Mouse (Mus musculus) hindbrain, embryonic 15.5 days (tissue): Measurements from ENCODE around the gene Npas2. TPM values are rescaled to one million over a fixed set of nuclear protein-coding genes. Genes with fewer than 3 reads are reported as not detected.

Experiments
- ATAC-seq: fragments of 200-750 bp; cut with Nextera tagmentation; 2 replicates; pipeline ENCODE4 v1.8.0; 2017; ENCODE audit warnings: low read depth, moderate number of reproducible peaks, moderate TSS enrichment; ENCODE audit not compliant: low FRiP score
- H3K27ac ChIP-seq: fragments of 300-500 bp; sonication (generic); replicated peaks from 2 replicates; pipeline ENCODE4 v1.5.1; 2015; ENCODE audit warnings: mild to moderate bottlenecking, inconsistent platforms
- H3K27me3 ChIP-seq: fragments of 300-500 bp; sonication (generic); 2 replicates; pipeline ENCODE4 v1.6.1; 2015; ENCODE audit warnings: control low read depth, inconsistent platforms
- H3K36me3 ChIP-seq: fragments of 300-500 bp; sonication (generic); 2 replicates; pipeline ENCODE4 v1.6.1; 2015; ENCODE audit warnings: control low read depth, inconsistent platforms
- H3K4me1 ChIP-seq: fragments of 300-500 bp; sonication (generic); replicated peaks from 2 replicates; pipeline ENCODE4 v1.6.1; 2015; ENCODE audit warnings: control low read depth, inconsistent platforms
- H3K4me2 ChIP-seq: fragments of 300-500 bp; sonication (generic); 2 replicates; pipeline ENCODE4 v1.6.1; 2015; ENCODE audit warnings: moderate library complexity, mild to moderate bottlenecking, inconsistent platforms
- H3K4me3 ChIP-seq: fragments of 300-500 bp; sonication (generic); 2 replicates; pipeline ENCODE4 v1.5.1; 2015; ENCODE audit warnings: mild to moderate bottlenecking, inconsistent platforms
- H3K9ac ChIP-seq: fragments of 300-500 bp; sonication (generic); 2 replicates; pipeline ENCODE4 v1.6.1; 2015; ENCODE audit warnings: inconsistent platforms
- H3K9me3 ChIP-seq: fragments of 300-500 bp; sonication (generic); 2 replicates; pipeline ENCODE4 v1.6.1; 2016; ENCODE audit warnings: control low read depth, inconsistent platforms
- WGBS: fragments of 180-500 bp; shearing (Covaris S2); methylation state at CpG from one replicate; pipeline ENCODE4 v1.1.7; 2015; 5-methylcytosine and 5-hydroxymethylcytosine counted together
- polyA plus RNA-seq: library from polyadenylated mRNA; unstranded; fragments of >200 nt; fragmentation: Nextera tagmentation; extraction: Ambion mirVana; gene quantifications from 2 replicates; pipeline ENCODE4 v1.2.1, GENCODE M21; 2015

Npas2 gene
- polyA plus RNA-seq, 1 experiment from 2014 or later, result 1.2 TPM

GRCm38 (mm10) chr1:39192460-39192996 lies 1.0 kb upstream of the Npas2 start:
- Histone ChIP-seq H3K27ac (0 out of 2 replicates have a peak overlapping the region, but pooled peaks have one; percentile 45), H3K9ac (peak overlapping the region; percentile 71; the same call in 1 of the 2 replicates), H3K27me3 (peaks cover 33% of the 10 kb centered on the region), H3K4me2 (peak overlapping the region; percentile 100), H3K4me1 (peaks cover 31% of the 10 kb centered on the region), H3K4me3 (peak overlapping the region; percentile 81), H3K36me3 (no peaks in the 10 kb centered on the region), H3K9me3 (no peaks in the 10 kb centered on the region)
- WGBS, result 1% methylated on average over 28 of the region's 28 CpGs
- ATAC-seq, result peak; percentile 16; the same call in 1 of the 2 replicates

DNA sequence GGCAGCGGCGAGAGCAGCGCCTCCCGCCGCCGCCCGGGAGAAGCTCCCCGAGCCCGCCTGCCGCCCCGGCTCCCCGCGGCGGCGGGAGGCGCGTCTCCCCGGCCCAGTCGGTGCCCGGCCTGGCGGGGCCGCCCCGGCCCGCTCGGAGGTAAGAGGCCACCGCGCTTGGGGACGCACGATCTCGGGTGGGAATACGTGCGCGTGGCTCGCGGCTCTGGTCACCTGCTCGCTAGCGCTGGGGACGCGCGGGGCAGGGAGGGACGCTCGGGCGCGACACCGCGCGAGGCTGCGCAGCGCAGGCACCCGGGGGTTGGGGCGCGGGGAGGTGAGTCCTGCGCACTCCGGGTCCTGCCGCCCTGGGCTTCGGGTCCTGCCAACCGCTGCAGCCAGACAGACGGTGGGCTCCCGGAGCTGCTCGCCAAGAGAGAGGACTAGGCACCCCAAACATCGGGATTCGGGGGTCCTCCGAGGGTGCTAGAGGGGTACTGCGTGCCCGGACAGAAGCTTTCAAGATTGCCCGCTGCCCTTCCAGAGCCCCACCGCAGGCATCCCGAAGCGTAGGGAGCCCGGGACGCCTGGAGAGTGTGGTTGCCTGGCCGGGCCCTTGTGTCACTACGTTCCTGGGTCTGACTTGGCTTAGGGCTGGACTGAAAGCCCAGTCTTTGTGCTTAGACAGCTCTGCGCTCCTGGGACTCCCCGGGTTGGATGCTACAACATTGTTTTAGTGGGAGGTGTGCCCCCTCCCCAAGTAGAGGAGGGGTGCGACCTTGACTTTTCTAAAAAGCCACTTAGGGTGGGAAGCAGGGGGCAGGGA lies 538 bp downstream of the Npas2 start:
- peak overlapping the region; percentile 71 for H3K9ac ChIP-seq
- peak overlapping the region; percentile 100 for H3K4me2 ChIP-seq
- 0 out of 2 replicates have a peak overlapping the region, but pooled peaks have one; percentile 34 for H3K27ac ChIP-seq
- H3K36me3 ChIP-seq, result no peaks in the 10 kb centered on the region
- H3K27me3 ChIP-seq, result peaks cover 33% of the 10 kb centered on the region
- peak; percentile 72 for ATAC-seq
- no peaks in the 10 kb centered on the region for H3K9me3 ChIP-seq
- under 1% methylated on average over 66 of the region's 76 CpGs for WGBS
- peaks cover 31% of the 10 kb centered on the region for H3K4me1 ChIP-seq
- peak overlapping the region; percentile 81 for H3K4me3 ChIP-seq

- peak overlapping the region; percentile 100 for H3K4me2 ChIP-seq
- peak overlapping the region; percentile 81 for H3K4me3 ChIP-seq
- ATAC-seq, result no peak
These were observed 1.4 kb downstream of the Npas2 start for GRCm38 (mm10) chr1:39194959-39195358.

DNA sequence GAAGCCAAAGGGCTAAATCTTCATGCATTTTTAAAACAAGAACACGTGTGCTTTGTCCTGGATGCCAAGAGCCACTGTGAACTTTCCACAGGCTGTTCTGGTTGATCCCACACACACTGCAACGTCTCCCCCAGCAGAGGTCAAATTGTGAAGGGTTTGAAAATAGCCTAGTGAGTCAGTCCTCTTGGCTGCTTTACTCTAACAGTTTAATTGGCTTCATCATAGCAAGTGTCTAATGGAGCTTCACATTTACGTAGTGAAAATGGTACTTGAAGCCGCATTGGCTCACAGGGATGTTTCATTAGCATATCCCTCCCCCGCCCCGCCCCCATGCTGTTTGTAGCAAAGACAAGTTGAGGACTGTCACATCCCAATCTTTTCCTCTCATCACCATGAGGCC lies 2.6 kb downstream of the Npas2 start:
- no peak for ATAC-seq
- Histone ChIP-seq H3K4me2 (no peak overlapping the region), H3K9ac (no peak overlapping the region), H3K27me3 (peaks cover 33% of the 10 kb centered on the region), H3K36me3 (no peaks in the 10 kb centered on the region), H3K27ac (no peak overlapping the region), H3K4me1 (peaks cover 31% of the 10 kb centered on the region), H3K4me3 (no peak overlapping the region), H3K9me3 (no peaks in the 10 kb centered on the region)
- WGBS, result 37% methylated on average over 6 of the region's 6 CpGs

More at GRCm38 (mm10) chr1:39194959-39195358, 1.4 kb downstream of the Npas2 start:
- Histone ChIP-seq H3K4me1 (peaks cover 31% of the 10 kb centered on the region), H3K27me3 (peaks cover 33% of the 10 kb centered on the region), H3K36me3 (no peaks in the 10 kb centered on the region), H3K9ac (no peak overlapping the region), H3K27ac (no peak overlapping the region), H3K9me3 (no peaks in the 10 kb centered on the region)
- WGBS, result 3% methylated on average over 11 of the region's 11 CpGs

GRCm38 (mm10) chr1:39196676-39197375 lies 3.3 kb downstream of the Npas2 start:
- peaks cover 31% of the 10 kb centered on the region for H3K4me1 ChIP-seq
- no peaks in the 10 kb centered on the region for H3K9me3 ChIP-seq
- no peak overlapping the region for H3K27ac ChIP-seq
- no peak overlapping the region for H3K4me3 ChIP-seq
- no peaks in the 10 kb centered on the region for H3K36me3 ChIP-seq
- H3K27me3 ChIP-seq, result peaks cover 33% of the 10 kb centered on the region
- WGBS, result 54% methylated on average over 12 of the region's 12 CpGs
- H3K9ac ChIP-seq, result no peak overlapping the region
- no peak; the same call in 1 of the 2 replicates for ATAC-seq
- no peak overlapping the region for H3K4me2 ChIP-seq

DNA sequence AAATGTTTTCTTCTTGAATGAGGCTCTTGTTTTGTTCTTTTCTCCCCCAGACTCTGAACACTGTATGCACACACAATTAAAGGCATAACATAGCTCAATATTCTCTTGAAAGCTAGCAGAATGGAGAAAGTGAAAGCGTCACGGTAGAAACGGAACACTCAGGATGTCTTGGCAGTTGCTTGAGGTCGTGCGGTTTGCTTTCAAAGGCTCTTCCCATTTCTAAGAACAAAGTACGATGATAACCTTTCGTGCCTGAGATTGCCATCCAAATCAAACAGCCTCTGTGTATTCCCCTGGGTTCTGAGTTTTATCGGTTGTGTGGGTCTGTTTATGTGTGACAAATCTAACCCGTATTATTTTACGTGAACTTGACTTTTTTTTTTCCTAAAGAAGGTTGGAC lies 11.5 kb downstream of the Npas2 start:
- ATAC-seq, result no peak
- WGBS, result 83% methylated on average over 10 of the region's 10 CpGs

GRCm38 (mm10) chr1:39205697-39206096 lies 12.2 kb downstream of the Npas2 start:
- H3K27me3 ChIP-seq, result no peaks in the 10 kb centered on the region
- H3K4me2 ChIP-seq, result no peak overlapping the region
- H3K9ac ChIP-seq, result no peak overlapping the region
- no peak for ATAC-seq
- H3K4me3 ChIP-seq, result no peak overlapping the region
- H3K4me1 ChIP-seq, result no peaks in the 10 kb centered on the region
- no peaks in the 10 kb centered on the region for H3K36me3 ChIP-seq
- no peaks in the 10 kb centered on the region for H3K9me3 ChIP-seq
- 84% methylated on average over 4 of the region's 4 CpGs for WGBS
- H3K27ac ChIP-seq, result no peak overlapping the region

More for the DNA sequence above, 11.5 kb downstream of the Npas2 start:
- Histone ChIP-seq H3K4me2 (no peak overlapping the region), H3K4me3 (no peak overlapping the region), H3K9me3 (no peaks in the 10 kb centered on the region), H3K36me3 (no peaks in the 10 kb centered on the region), H3K27me3 (no peaks in the 10 kb centered on the region), H3K4me1 (no peaks in the 10 kb centered on the region), H3K9ac (no peak overlapping the region), H3K27ac (no peak overlapping the region)

DNA sequence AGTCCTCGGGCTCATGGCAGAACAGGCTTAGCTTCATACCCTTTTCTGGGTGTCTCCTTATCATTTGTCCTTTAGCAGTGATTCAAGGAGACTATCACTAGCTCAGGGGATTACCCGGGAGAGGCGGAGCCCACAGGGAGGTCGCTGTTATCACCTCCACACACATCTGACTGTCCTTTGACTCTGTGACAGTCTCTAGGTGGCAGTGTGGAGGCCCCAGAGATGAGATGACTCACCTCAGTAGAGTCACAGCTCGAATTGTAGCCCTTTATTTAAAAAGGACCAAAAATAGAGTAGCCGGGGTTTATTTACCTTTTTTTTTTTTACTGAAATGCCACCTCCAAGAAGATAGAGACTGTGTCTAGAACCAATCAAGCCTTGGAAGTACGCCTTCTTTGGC lies 13.4 kb downstream of the Npas2 start:
- H3K36me3 ChIP-seq, result no peaks in the 10 kb centered on the region
- WGBS, result 51% methylated on average over 7 of the region's 7 CpGs
- H3K27me3 ChIP-seq, result no peaks in the 10 kb centered on the region
- no peak for ATAC-seq
- no peak overlapping the region for H3K4me2 ChIP-seq
- H3K9ac ChIP-seq, result no peak overlapping the region
- H3K9me3 ChIP-seq, result no peaks in the 10 kb centered on the region
- no peak overlapping the region for H3K4me3 ChIP-seq
- H3K27ac ChIP-seq, result no peak overlapping the region
- no peaks in the 10 kb centered on the region for H3K4me1 ChIP-seq

- Histone ChIP-seq H3K27ac (no peak overlapping the region), H3K36me3 (no peaks in the 10 kb centered on the region), H3K4me2 (no peak overlapping the region), H3K9me3 (no peaks in the 10 kb centered on the region), H3K9ac (no peak overlapping the region), H3K4me1 (no peaks in the 10 kb centered on the region), H3K4me3 (no peak overlapping the region), H3K27me3 (no peaks in the 10 kb centered on the region)
- ATAC-seq, result no peak
- WGBS, result 81% methylated on average over 5 of the region's 5 CpGs
These were observed 17.4 kb downstream of the Npas2 start for GRCm38 (mm10) chr1:39210928-39211327.

GRCm38 (mm10) chr1:39212982-39213381 lies 19.5 kb downstream of the Npas2 start:
- H3K9ac ChIP-seq, result no peak overlapping the region
- WGBS, result 87% methylated on average over 6 of the region's 6 CpGs
- H3K4me1 ChIP-seq, result no peaks in the 10 kb centered on the region
- H3K4me3 ChIP-seq, result no peak overlapping the region
- no peak for ATAC-seq
- no peak overlapping the region for H3K27ac ChIP-seq
- no peaks in the 10 kb centered on the region for H3K27me3 ChIP-seq
- H3K9me3 ChIP-seq, result no peaks in the 10 kb centered on the region
- no peak overlapping the region for H3K4me2 ChIP-seq
- no peaks in the 10 kb centered on the region for H3K36me3 ChIP-seq

DNA sequence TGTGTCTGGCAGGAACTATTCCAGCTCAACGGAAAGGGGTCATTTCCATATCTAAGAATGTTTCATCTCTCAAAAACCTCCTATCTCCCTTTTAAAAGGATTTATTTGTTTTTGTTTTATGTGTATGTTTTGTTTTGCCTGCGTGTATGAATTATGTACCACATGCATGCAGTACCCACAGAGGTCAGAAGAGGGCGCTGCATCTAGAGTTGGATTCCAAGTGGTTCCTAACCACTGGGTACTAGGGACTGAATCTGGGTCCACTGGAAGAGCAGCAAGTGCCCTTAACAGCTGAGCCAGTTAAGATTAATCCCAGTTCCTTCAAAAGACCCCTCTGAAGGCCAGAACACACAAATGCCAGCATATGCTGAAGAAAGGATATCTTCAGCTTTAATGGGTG lies 24.1 kb downstream of the Npas2 start:
- ATAC-seq, result no peak
- Histone ChIP-seq H3K27ac (no peak overlapping the region), H3K27me3 (no peaks in the 10 kb centered on the region), H3K4me1 (no peaks in the 10 kb centered on the region), H3K36me3 (no peaks in the 10 kb centered on the region), H3K9me3 (no peaks in the 10 kb centered on the region), H3K9ac (no peak overlapping the region), H3K4me3 (no peak overlapping the region), H3K4me2 (no peak overlapping the region)
- 85% methylated on average over 3 of the region's 3 CpGs for WGBS

DNA sequence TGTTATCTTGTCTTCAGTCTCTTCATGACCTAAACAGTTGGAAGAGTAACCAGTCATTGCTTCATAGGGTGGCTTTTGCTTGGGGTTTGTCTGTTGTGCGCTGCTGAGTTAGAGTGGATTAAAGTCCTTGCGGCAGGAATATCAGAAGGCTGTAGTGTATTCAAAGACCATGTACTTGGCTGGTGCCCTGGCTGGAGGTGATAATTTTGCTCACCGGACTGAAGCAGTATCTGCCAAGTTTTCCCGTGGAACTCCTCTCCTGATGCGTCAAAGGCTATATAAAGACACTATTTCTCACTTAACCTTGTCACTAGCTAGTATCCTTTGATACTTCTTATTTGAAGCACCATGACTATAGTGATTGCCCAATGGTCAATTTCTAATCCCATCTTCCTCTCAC lies 34.9 kb downstream of the Npas2 start:
- 95% methylated on average over 5 of the region's 5 CpGs for WGBS
- H3K27me3 ChIP-seq, result no peaks in the 10 kb centered on the region
- ATAC-seq, result no peak

More for the DNA sequence above, 34.9 kb downstream of the Npas2 start:
- no peaks in the 10 kb centered on the region for H3K36me3 ChIP-seq
- H3K4me1 ChIP-seq, result no peaks in the 10 kb centered on the region
- no peak overlapping the region for H3K9ac ChIP-seq
- H3K4me2 ChIP-seq, result no peak overlapping the region
- no peak overlapping the region for H3K27ac ChIP-seq
- no peaks in the 10 kb centered on the region for H3K9me3 ChIP-seq
- H3K4me3 ChIP-seq, result no peak overlapping the region
